Mouse (Mus musculus): Measurements from ENCODE around the gene Cdh11. TPM values are rescaled to one million over a fixed set of nuclear protein-coding genes. Genes with fewer than 3 reads are reported as not detected.
"Not testable (repeated sequence)": the region's sequence is repeated elsewhere in the genome, so short reads cannot be mapped to it uniquely, and the experiment has no call there.

Cdh11 gene
- polyA plus RNA-seq, 1 experiment from 2014 or later = 50.4 TPM

- H3K27me3 ChIP-seq (ENCODE audit: control insufficient read depth, insufficient read depth, low read length) = no peaks in the 10 kb centered on the region; the same call in 1 of the 2 replicates
- ATAC-seq (ENCODE audit: low FRiP score) = peak; percentile 92
- H3K27ac ChIP-seq = no peak overlapping the region
- no peaks in the 10 kb centered on the region for H3K36me3 ChIP-seq (replicated peaks; ENCODE audit: control insufficient read depth, insufficient read depth)
- no peaks in the 10 kb centered on the region for H3K9me3 ChIP-seq (ENCODE audit: control insufficient read depth, low read length)
- no peak overlapping the region for H3K9ac ChIP-seq
- H3K4me1 ChIP-seq (replicated peaks; ENCODE audit: control insufficient read depth, insufficient read depth, low read length) = peaks cover 20% of the 10 kb centered on the region
- no peak for DNase-seq (ENCODE audit: low spot score)
- H3K4me3 ChIP-seq (replicated peaks; ENCODE audit: low read length) = no peak overlapping the region
- H3K4me2 ChIP-seq (replicated peaks) = peak overlapping the region; percentile 15; the same call in 1 of the 2 replicates
- 15% methylated on average over 10 of the region's 10 CpGs for WGBS
Measured at GRCm38 (mm10) chr8:102726206-102726935, 59.1 kb downstream of the Cdh11 start.

GRCm38 (mm10) chr8:102725496-102725895 is 59.9 kb downstream of the Cdh11 start:
- Histone ChIP-seq H3K9me3 (ENCODE audit: control insufficient read depth, low read length) (no peaks in the 10 kb centered on the region), H3K4me2 (replicated peaks) (no peak overlapping the region), H3K4me3 (replicated peaks; ENCODE audit: low read length) (no peak overlapping the region), H3K4me1 (replicated peaks; ENCODE audit: control insufficient read depth, insufficient read depth, low read length) (peaks cover 20% of the 10 kb centered on the region), H3K36me3 (replicated peaks; ENCODE audit: control insufficient read depth, insufficient read depth) (no peaks in the 10 kb centered on the region), H3K27ac (no peak overlapping the region), H3K9ac (no peak overlapping the region), H3K27me3 (ENCODE audit: control insufficient read depth, insufficient read depth, low read length) (no peaks in the 10 kb centered on the region; the same call in 1 of the 2 replicates)
- ATAC-seq (ENCODE audit: low FRiP score) (no peak), DNase-seq (ENCODE audit: low spot score) (no peak)
- WGBS = 63% methylated on average over 3 of the region's 3 CpGs

DNA sequence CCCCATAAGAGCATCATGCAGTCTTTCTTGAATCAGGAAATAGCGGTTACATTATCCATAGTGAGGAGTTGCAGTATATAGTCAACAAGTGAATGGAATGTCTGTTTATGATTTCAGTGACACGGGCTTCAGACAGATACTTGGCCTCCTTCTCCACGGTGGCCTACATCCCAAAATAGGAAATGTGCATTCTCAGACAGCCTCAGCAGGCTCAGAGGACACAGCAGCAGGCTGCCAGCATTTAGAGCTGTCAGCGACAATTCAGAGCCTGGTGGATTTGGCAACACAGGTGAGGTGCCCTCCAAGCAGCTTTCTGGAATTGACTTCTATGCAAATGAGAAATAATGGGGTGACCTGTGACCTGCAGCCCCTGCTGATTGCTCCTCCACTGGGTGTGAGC is 69.5 kb downstream of the Cdh11 start:
- H3K36me3 ChIP-seq (replicated peaks; ENCODE audit: control insufficient read depth, insufficient read depth) = peaks cover 4% of the 10 kb centered on the region; the same call in 1 of the 2 replicates
- no peak for ATAC-seq (ENCODE audit: low FRiP score)
- H3K9ac ChIP-seq = no peak overlapping the region
- H3K27ac ChIP-seq = no peak overlapping the region
- H3K4me2 ChIP-seq (replicated peaks) = no peak overlapping the region
- no peaks in the 10 kb centered on the region for H3K4me1 ChIP-seq (replicated peaks; ENCODE audit: control insufficient read depth, insufficient read depth, low read length)
- DNase-seq (ENCODE audit: low spot score) = no peak
- H3K4me3 ChIP-seq (replicated peaks; ENCODE audit: low read length) = no peak overlapping the region
- WGBS = 63% methylated on average over 4 of the region's 4 CpGs
- H3K9me3 ChIP-seq (ENCODE audit: control insufficient read depth, low read length) = no peaks in the 10 kb centered on the region
- no peaks in the 10 kb centered on the region for H3K27me3 ChIP-seq (ENCODE audit: control insufficient read depth, insufficient read depth, low read length)

GRCm38 (mm10) chr8:102707305-102707704 is 78.1 kb downstream of the Cdh11 start:
- Histone ChIP-seq H3K27me3 (ENCODE audit: control insufficient read depth, insufficient read depth, low read length) (no peaks in the 10 kb centered on the region), H3K4me3 (replicated peaks; ENCODE audit: low read length) (no peak overlapping the region), H3K9ac (no peak overlapping the region), H3K9me3 (ENCODE audit: control insufficient read depth, low read length) (no peaks in the 10 kb centered on the region), H3K27ac (no peak overlapping the region), H3K4me1 (replicated peaks; ENCODE audit: control insufficient read depth, insufficient read depth, low read length) (no peaks in the 10 kb centered on the region), H3K36me3 (replicated peaks; ENCODE audit: control insufficient read depth, insufficient read depth) (no peaks in the 10 kb centered on the region), H3K4me2 (replicated peaks) (no peak overlapping the region)
- DNase-seq (ENCODE audit: low spot score) = no peak
- WGBS = 18% methylated on average over 7 of the region's 7 CpGs
- no peak for ATAC-seq (ENCODE audit: low FRiP score)

DNA sequence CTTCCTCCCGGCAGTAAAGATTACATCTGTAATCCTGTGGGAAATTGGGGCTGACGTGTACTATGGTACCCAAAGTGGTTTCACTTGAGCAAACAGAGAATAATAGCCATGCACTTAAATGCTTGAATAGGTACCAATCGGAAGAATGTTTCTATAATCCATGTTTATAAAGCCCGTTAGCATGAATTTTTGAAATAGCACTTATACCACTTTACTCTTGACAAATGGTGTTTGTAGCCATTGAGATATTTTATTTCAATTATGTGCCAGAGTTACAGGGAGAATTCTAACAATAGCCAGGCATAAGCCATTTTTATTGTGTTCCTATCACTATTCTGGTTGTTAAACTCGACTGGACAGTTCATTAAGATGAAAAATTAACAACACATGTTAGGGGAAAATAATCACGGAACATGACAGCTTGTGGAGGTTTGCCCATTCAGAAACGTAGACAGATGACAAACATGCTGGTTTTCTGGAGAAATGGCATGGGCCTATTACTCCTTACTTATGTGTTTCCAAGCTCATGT is 80.0 kb downstream of the Cdh11 start:
- Histone ChIP-seq H3K4me2 (replicated peaks) (no peak overlapping the region), H3K36me3 (replicated peaks; ENCODE audit: control insufficient read depth, insufficient read depth) (no peaks in the 10 kb centered on the region), H3K27me3 (ENCODE audit: control insufficient read depth, insufficient read depth, low read length) (no peaks in the 10 kb centered on the region), H3K9me3 (ENCODE audit: control insufficient read depth, low read length) (no peaks in the 10 kb centered on the region), H3K4me3 (replicated peaks; ENCODE audit: low read length) (no peak overlapping the region), H3K4me1 (replicated peaks; ENCODE audit: control insufficient read depth, insufficient read depth, low read length) (no peaks in the 10 kb centered on the region), H3K27ac (no peak overlapping the region), H3K9ac (no peak overlapping the region)
- WGBS = 64% methylated on average over 7 of the region's 7 CpGs
- DNase-seq (ENCODE audit: low spot score) (no peak), ATAC-seq (ENCODE audit: low FRiP score) (no peak)

DNA sequence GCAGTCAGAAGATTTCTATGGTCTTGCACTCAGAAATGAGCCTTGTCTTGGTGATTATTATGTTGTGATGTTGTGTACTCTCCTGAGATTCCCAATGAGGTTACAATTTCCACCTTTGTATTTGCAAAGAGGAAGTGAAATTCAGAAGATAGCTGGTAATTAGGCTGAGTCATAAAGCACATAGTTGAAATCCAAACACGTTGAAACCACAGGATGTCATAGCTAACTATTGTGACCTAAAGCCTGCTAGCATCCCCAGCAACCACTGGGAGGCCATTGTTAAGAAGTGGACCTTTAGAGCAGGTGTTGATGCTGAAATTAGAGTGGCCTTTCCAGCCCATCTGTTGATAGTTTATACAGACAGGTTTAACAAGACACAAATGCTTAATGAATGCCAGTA is 85.2 kb downstream of the Cdh11 start:
- DNase-seq (ENCODE audit: low spot score) = no peak
- ATAC-seq (ENCODE audit: low FRiP score) = no peak
- Histone ChIP-seq H3K4me3 (replicated peaks; ENCODE audit: low read length) (no peak overlapping the region), H3K9ac (no peak overlapping the region), H3K27me3 (ENCODE audit: control insufficient read depth, insufficient read depth, low read length) (no peaks in the 10 kb centered on the region), H3K27ac (no peak overlapping the region), H3K9me3 (ENCODE audit: control insufficient read depth, low read length) (no peaks in the 10 kb centered on the region), H3K4me1 (replicated peaks; ENCODE audit: control insufficient read depth, insufficient read depth, low read length) (peaks cover 4% of the 10 kb centered on the region), H3K36me3 (replicated peaks; ENCODE audit: control insufficient read depth, insufficient read depth) (no peaks in the 10 kb centered on the region), H3K4me2 (replicated peaks) (no peak overlapping the region)
- WGBS = 53% methylated on average over 1 of the region's 1 CpGs

DNA sequence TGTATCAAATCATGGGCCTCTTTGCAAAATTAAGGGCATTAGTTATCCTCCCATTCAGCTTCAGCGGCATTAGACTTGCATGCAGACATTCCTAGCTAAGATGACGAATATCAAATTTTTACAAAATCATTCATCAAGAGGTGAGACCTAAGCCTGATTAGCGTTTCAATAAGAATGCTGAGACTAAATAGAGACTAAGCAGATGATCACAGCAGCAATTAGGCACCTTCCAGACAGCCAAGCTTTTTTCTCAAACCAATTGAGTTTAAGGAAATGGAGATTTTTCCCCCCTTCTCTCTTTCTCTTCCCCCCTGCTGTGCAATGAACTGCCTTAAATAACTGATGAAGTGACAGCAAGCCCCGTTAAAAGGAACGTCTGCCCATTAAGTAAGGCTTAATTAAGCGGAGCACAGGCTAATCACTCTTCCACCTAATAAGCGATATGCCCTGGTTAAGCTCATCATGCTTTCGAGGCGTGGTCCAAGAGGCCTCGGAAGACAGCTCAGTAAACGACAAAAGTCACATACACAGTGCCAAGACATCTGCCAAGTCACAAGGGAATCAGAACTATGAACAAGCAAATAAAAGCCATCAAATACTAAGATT is 87.1 kb downstream of the Cdh11 start:
- Histone ChIP-seq H3K27ac (no peak overlapping the region), H3K27me3 (ENCODE audit: control insufficient read depth, insufficient read depth, low read length) (no peaks in the 10 kb centered on the region), H3K4me3 (replicated peaks; ENCODE audit: low read length) (no peak overlapping the region), H3K36me3 (replicated peaks; ENCODE audit: control insufficient read depth, insufficient read depth) (no peaks in the 10 kb centered on the region), H3K4me2 (replicated peaks) (no peak overlapping the region), H3K4me1 (replicated peaks; ENCODE audit: control insufficient read depth, insufficient read depth, low read length) (peaks cover 4% of the 10 kb centered on the region), H3K9ac (no peak overlapping the region), H3K9me3 (ENCODE audit: control insufficient read depth, low read length) (no peaks in the 10 kb centered on the region)
- 28% methylated on average over 11 of the region's 11 CpGs for WGBS
- ATAC-seq (ENCODE audit: low FRiP score) = peak; percentile 31; the same call in 1 of the 2 replicates
- DNase-seq (ENCODE audit: low spot score) = no peak

- WGBS = 48% methylated on average over 1 of the region's 1 CpGs
- Histone ChIP-seq H3K9ac (no peak overlapping the region), H3K27me3 (ENCODE audit: control insufficient read depth, insufficient read depth, low read length) (no peaks in the 10 kb centered on the region), H3K27ac (no peak overlapping the region), H3K4me3 (replicated peaks; ENCODE audit: low read length) (no peak overlapping the region), H3K4me1 (replicated peaks; ENCODE audit: control insufficient read depth, insufficient read depth, low read length) (peaks cover 2% of the 10 kb centered on the region), H3K9me3 (ENCODE audit: control insufficient read depth, low read length) (no peaks in the 10 kb centered on the region), H3K36me3 (replicated peaks; ENCODE audit: control insufficient read depth, insufficient read depth) (no peaks in the 10 kb centered on the region), H3K4me2 (replicated peaks) (no peak overlapping the region)
- ATAC-seq (ENCODE audit: low FRiP score) (no peak), DNase-seq (ENCODE audit: low spot score) (no peak)
Measured at GRCm38 (mm10) chr8:102693465-102693864, 92.0 kb downstream of the Cdh11 start.

GRCm38 (mm10) chr8:102685491-102685890 is 100.0 kb downstream of the Cdh11 start:
- not testable (repeated sequence) for H3K36me3 ChIP-seq (replicated peaks; ENCODE audit: control insufficient read depth, insufficient read depth); H3K27me3 ChIP-seq (ENCODE audit: control insufficient read depth, insufficient read depth, low read length); DNase-seq (ENCODE audit: low spot score); H3K9me3 ChIP-seq (ENCODE audit: control insufficient read depth, low read length); H3K4me1 ChIP-seq (replicated peaks; ENCODE audit: control insufficient read depth, insufficient read depth, low read length); ATAC-seq (ENCODE audit: low FRiP score)
- 45% methylated on average over 7 of the region's 7 CpGs for WGBS
- H3K4me3 ChIP-seq (replicated peaks; ENCODE audit: low read length) = peak overlapping the region; percentile 11; the same call in 1 of the 2 replicates
- peak overlapping the region; percentile 34; the same call in 1 of the 2 replicates for H3K9ac ChIP-seq
- H3K27ac ChIP-seq = peak overlapping the region; percentile 32; the same call in 1 of the 2 replicates
- H3K4me2 ChIP-seq (replicated peaks) = peak overlapping the region; percentile 37
